Mouse (Mus musculus): ENCODE results near the gene Triobp.

The Triobp gene

DNA sequence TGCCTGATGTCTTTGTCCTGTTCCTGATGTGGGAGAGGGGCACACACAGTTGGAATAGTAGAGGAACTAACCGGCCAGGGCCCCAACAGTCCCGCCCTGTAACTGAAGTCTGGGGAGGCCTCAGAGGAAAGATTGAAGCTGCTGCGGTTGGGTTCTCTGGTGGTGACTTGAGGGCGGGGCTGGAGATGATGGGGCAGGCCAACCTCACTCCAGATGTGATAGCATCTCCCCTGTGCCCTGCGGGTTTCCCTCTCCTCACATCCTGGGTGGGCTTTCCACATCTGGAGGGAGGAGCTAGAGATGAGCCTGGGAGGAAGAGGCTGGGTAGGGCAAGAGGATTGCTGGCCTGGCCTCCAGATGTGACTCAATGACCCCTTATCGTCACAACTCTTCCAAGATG is 23.9 kb upstream of the Triobp start:
- CTCF ChIA-PET: no interaction called here

DNA sequence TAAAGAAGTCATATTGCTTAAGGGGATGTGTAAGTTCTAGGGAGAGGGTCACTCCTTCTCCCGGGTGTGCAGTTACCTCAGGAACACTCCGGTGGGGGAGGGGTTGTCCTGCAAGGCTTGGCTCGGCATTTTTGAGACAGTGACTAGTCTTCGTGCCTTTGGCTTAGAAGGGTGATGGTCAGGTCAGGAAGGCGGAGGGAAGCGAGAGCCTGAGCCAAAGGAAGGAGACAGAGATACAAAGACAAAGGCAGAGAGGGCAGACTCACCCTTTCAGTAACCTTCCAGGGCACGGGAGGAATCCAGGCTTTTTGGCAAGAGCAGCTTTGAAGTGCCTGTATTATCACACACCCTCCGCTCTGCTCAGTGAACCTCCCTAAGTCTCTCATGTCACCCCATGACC is 22.4 kb upstream of the Triobp start:
- CTCF ChIA-PET: interaction anchor here (0.9 kb wide), 1 partner anchor 9 kb away, joined by 4 read pairs; no protein-coding TSS in a partner anchor

DNA sequence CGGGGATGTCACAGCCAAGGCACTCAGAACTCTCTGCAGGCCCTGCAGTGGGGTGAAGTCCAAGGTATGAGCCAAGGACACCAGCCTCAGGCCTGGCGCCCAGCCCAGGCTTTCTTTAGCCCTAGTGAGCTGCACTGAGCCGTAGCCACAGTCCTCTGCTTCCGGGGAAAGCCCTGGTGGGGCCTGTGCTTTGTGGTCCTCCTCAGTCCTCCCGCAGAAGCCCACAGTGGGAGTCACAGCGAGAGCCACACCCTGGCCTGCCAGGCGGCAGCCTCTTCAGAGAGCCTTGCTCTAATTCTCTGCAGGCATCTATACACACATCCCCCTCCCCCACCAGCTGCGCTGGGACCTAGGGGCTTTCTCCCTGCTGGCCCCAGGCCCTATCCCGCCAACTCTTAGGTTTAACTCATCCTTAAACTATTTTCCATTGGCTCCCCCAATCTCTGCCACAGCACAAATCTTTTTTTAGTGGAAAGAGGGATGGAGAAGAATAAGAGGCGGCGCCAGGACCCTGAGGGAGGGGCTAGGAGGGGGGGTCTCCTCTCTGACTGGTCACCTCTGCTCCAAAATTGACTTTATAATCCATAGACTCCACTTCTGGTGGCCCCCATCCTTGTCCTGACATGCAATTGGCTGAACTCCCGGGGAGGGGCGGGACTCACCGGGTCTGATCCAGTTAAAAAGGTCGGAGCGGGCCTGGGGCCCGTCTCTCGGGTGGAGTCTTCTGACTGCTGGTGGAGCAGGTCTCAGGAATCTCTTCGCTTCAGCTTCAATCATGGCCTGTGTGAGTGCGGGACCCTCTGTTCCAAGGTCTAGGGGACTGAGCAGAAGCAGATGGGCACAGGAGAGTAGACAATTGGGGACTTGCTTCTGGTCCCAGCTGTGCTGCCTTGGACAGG is 21.3 kb upstream of the Triobp start, which contains the start of gene Lgals1:
TSS of gene Lgals1 (plus strand) at position 705 of the 899 bp plus-strand sequence.
- CTCF ChIA-PET: no interaction called here

DNA sequence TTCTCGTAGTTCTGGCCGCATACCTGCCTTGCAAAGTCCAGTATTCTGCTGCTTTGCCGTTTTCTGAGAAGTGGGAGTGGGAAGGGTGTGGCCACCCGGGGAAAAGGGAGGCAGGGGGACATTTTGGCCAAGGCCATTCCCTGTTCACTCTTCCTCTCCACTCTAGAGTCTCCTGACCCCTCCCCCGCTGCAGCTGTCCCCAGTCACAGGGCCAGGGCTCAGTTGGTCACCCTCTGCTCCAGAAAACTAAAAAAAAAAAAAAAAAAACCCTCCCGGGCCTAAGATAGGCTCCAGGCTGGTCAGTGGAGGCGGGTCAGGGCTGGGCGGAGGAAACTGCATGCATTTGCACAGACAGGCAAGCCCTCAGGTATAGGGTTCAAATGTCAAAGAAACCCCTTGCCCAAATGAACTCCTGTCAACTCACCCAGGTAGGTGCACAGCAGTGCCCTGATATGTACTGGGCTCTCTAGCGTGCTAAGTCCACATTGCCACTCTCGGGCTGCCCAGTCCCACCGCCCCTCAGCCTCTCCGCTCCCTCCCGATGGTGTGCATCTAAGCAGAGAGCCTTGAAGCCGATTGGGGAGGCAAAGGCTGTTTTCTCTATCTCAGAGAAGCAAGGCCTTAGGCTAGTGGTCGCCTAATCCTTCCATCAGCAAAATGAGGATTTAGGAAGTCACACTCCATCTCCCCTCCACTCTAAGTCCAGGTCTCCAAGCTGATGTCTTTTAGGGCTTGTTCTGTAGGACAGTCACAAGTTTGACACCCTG is 20.3 kb upstream of the Triobp start:
- CTCF ChIA-PET: interaction anchor here (0.6 to 1.2 kb wide), 3 partner anchors 24 to 42 kb away, joined by 3 to 4 read pairs (median 3); no protein-coding TSS in a partner anchor

DNA sequence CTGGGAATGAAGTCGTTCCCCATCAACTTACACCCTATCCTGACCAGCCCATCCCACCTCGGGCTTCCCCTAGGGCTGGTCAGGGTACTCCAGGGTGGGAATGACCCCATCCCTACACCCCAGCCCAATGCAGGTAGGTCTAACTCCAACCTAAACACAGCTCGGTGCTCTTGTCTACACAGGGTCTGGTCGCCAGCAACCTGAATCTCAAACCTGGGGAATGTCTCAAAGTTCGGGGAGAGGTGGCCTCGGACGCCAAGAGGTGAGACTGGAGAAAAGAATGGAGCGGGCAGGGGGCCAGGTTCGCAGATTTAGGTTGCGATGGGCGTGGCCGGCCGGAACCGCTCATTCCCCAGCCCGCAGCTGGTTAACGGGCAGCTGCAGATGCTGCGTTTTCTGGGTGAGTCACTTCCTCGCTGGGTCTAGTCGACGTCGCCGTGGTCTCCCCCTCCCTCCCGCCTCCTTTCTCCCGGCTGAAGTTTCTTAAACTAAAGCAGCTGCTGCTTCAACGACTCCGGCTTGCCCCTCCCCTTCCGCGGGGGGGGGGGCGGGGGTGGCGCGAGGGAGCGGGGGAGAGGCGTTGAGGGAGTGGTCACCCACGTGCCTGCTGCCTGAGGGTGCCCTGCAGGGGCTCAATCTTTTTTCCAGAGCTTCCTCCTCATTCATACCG is 19.6 kb upstream of the Triobp start:
- CTCF ChIA-PET: interaction anchor here (0.6 to 1.2 kb wide), 4 partner anchors 17 to 42 kb away, joined by 3 to 11 read pairs (median 4); no protein-coding TSS in a partner anchor

DNA sequence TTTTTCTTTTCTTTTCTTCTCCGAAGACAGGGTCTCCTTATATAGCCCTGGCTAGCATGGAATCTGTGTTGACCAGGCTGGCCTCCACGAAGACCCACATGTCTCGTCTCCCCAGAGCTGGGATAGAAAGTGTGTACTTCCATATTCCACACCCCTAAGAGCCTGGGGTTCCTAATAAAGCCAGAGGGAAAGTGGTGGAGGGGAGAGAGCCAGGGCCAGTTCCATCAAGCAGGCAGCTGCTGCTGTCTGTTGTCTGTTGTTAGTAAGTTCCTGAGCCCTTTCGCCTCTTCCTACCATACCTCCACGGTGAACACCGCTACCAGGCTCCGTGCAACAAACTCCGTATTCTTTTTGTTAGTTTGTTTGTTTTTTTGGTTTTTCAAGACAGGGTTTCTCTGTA is 19.0 kb upstream of the Triobp start:
- CTCF ChIA-PET: interaction anchor here (0.8 to 1.0 kb wide), 2 partner anchors 17 to 43 kb away, joined by 3 to 11 read pairs; no protein-coding TSS in a partner anchor

DNA sequence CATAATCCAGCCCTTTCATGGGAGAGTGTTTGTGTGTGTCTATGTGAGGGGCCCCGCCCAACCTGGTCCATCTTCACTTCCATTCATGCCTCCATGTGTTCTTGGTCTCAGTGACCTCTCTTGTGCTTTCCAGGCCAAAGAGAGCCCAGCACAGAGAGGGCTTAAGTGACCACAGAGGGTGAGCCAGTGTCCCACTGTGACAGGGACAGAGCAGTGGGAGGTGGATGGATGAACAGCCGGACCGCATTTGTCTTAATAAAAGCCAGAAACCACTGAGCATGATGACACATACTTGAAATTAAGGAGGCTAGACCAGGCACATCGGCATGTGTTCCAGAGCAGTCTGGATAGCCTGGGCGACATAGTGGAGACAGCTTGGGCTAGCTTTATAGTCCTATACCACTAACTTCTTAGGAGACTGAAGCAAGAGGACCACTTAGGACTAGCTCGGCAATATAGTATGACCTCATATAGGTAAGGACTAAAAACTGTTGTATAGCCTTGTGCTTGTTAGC is 17.3 kb upstream of the Triobp start:
- CTCF ChIA-PET: interaction anchor here (2.0 kb wide), 1 partner anchor 14 kb away, joined by 13 read pairs; no protein-coding TSS in a partner anchor

DNA sequence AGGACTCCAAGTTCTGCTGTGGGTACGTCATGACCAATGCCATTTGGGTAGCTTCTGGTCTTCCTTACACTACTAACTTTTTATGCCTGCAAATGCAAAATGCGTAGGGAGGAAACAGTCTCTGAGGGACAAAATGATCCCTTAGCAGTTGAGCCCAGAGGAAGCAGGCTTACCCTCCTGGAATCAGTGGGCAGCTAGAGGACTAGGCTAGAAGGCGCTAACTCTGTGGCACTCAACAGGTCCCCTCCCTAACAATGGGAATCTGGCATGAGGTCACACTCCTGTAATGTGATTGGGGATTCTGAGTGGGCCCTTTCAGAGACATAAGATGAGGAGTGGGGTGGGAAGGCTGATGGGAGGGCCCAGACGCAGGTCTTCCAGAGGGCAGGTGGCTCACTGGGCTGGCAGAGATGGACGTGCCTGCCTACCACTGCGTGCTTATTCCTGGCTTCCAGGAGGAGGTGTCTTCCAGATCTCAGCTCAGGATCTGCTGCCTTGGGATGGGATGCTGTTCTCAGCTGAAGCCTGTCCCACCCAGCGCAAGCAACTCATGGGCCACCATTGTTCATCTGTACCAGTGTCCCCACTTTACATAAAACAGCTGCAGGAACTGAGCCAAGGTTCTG is 16.6 kb upstream of the Triobp start:
- CTCF ChIA-PET: interaction anchor here (2.0 kb wide), 1 partner anchor 15 kb away, joined by 13 read pairs; no protein-coding TSS in a partner anchor

DNA sequence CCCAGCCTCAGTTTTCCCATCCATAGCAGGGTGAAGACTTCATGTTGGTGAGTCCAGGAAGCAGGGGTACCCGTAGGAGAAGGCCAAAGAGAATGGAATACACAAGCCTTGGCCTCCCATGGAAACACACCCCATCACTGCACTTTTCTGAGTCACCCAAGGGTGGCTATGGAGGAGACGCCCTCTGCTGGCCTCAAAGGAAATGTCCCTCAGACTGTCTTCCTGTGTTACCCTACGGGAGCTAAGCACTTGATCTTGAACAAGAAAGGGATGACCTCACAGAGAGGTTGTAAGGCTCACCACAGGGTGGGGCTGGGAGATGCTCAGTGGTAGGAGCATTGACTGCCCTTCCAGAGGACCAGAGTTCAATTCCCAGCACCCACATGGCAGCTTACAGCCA is 15.9 kb upstream of the Triobp start:
- CTCF ChIA-PET: interaction anchor here (0.9 to 2.0 kb wide), 2 partner anchors 15 to 54 kb away, joined by 3 to 13 read pairs; no protein-coding TSS in a partner anchor

DNA sequence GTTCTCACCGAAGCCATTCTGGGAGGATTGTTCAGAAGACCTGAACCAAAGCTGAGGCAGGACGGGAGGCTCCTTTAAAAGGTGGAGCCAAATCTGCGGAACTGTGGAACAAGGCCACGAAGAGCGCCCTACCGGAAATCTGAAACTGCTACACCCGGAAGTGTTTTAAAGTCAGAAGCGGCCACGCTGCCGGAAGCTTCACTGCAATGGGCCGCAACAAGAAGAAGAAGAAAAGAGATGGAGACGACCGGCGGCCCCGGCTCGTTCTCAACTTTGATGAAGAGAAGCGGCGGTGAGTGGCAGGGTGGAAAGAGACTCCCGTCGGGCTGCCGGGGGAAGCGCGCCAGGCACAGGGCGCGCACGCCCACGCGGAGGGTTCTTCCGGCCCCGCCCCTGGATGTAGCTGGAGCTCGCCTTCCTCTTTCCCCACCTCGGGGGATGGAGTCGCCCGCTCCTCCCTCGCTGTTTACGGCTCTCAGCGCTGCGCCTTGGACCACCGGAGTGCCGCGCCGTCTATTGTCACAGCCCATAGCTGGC is 12.7 kb upstream of the Triobp start, which contains the start of gene Nol12:
TSS of gene Nol12 (plus strand) at position 150 of the 537 bp plus-strand sequence.
- CTCF ChIA-PET: interaction anchor here (0.7 to 1.0 kb wide), 2 partner anchors 18 to 51 kb away, joined by 3 read pairs; no protein-coding TSS in a partner anchor

DNA sequence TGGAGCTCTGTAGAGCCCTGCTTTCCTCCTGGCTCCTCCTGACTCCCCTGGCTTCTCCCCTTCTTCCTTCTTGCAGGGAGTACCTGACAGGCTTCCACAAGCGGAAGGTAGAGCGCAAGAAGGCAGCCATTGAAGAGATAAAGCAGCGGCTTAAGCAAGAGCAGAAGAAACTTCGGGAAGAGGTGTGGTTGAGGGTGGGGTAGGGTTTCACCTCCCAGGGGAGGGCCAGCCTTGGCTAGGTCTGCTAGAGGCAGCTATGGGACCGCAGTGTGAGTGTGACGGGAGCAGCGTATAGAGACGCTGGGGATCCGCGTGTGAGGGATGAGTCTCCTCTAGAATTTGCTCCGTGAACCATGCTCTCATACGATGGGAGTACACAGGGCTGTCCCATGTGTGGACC is 11.1 kb upstream of the Triobp start:
- CTCF ChIA-PET: interaction anchor here (0.5 kb wide), 1 partner anchor 95 kb away, joined by 4 read pairs; no protein-coding TSS in a partner anchor

DNA sequence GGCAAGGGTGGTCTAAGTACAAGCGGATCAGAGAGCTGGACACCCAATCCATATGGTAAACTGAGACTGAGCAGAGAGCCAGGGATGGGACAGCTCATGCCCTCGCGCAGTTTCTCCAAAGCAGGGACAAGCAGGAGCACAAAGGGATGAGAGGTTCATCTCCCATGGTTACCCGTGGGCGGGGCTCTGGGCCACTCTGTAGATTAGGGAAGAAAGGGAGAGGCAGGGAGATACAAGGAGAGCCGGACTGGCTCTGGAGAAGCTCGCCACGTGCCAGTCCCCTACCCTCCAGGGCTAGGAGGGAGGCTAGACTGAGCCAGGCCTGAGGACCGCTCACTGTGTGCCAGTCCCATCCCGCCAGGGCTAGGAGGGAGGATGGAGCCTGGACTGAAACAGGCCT is 10.2 kb upstream of the Triobp start:
- CTCF ChIA-PET: no interaction called here

DNA sequence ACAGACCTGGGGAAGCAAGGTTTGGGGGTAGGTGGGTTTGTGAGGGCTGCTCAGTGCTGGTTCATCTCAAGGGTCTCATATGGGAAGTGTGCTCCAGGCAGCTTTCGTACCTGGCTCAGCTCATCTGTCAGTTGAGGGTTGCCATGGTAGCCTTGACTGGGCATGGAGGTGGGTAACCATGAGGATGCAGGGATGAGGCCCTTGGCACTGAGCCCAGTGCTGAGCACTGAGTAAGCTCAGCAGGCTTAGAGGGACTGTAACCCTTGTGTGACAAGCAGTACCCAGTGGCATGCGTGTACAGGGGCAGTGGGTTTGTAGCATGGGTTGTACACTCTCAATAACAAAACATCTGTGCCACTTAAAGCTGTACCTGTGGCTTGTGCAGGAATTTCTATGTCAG is 9.6 kb upstream of the Triobp start:
- CTCF ChIA-PET: no interaction called here

DNA sequence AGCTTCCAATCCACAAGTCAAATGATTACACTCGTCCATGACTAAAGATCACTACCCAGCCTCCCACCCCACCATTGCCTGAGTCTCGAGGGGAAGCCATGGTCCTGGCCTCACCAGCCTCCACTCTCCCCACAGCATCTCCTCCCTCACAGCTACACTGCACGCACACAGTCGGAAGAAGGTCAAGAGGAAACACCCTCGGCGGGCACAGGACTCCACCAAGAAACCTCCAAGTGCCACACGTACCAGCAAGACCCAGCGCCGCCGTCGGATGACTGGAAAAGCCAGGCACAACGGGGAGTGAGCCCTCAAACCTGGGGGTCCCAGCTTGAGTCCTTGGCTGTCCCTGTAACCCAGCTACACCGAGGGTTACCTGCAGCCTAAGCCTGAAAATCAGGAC is 7.2 kb upstream of the Triobp start:
- CTCF ChIA-PET: interaction anchor here (1.3 kb wide), 1 partner anchor 24 kb away, joined by 3 read pairs; no protein-coding TSS in a partner anchor

DNA sequence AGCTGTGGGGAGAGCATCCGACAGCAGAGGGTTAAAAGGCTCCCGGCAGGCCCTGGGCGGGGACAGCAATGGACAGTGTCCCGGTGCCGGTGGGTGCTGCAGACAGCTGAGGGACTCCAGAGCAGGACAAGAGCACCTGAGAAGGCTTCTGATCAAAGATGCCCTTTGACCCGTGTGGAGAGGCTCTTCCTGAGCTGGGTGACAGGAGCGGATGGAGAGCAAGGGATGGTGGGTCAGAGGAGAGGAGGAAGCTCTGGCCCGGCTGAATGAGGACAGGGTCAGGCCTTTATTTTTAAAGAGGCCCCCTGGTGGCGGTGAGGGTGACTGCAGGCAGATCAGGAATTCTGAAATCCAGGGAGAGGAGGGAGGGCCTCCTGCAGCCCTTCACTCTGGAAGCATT is 4.9 kb upstream of the Triobp start:
- CTCF ChIA-PET: interaction anchor here (0.7 to 1.8 kb wide), 5 partner anchors 9 to 836 kb away, joined by 3 to 13 read pairs (median 3); partner anchors contain the start of gene Pdxp

DNA sequence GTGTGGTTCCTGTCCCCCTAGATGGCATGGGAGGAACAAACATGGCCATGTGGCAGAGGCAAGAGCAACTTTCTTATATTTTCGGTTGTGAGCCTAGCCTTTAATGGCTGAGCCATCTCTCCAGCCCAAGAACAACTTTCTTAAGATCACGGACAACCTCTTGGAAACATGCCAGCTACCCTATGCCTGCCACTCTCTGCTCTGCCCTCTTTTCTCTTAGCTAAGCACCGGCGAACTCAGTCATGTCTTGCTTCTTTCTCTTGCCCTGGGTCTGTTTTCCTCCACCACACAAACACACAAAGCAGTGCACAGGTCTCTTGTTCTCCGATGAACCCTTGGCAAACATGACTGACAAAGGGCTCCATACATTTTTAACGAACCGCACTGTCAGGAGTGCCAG is 1.3 kb upstream of the Triobp start:
- CTCF ChIA-PET: no interaction called here

DNA sequence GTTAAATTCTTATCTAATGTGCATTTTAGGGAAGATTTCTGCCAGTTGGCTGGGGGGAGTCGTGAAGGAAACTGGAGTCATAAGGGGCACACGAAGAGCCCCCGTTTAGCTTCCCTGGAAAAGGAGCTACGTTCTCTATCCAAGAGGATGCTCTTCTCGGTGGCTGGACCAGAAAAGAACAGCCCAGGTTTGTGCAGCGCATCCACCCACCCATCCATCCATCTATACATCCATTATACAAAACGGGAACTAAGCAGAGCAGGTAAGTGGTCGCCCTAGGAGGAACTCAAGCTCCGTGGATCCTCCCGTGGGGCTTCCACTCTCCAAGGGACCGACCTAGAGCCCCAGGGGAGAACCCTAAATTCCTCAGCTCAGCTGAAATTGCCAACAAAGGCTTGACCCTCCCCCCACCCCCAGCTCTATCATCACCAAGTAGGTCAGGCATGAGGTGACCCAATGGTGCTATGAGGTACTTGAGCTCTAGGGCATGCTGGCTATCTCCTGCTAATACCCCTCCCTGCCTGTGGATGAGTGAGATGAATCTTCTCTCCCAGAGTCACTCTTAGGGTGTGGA is 715 bp downstream of the Triobp start:
- CTCF ChIA-PET: interaction anchor here (0.6 to 0.9 kb wide), 2 partner anchors 10 to 31 kb away, joined by 3 to 5 read pairs; no protein-coding TSS in a partner anchor

DNA sequence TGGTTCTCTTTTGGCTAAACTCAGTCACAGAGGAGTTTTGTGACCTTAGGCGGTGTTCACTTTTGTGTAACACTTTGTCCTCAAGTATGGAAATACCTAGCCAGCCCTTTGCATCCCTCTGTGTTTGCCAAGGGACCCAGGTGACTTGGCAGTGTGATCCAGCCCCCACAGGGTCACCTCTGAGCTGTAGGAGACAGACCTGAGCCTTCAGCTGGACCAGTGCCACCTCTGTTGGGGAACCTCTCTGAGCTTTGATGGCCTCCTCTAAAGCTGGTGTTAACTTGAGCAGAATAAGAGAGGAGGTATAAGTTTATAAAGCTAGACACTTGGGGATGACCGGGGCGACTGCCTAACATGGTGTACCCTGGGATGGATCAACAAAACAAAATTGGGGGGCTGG is 1.4 kb downstream of the Triobp start:
- CTCF ChIA-PET: interaction anchor here (0.6 to 0.7 kb wide), 3 partner anchors 30 to 1574 kb away, joined by 3 to 5 read pairs (median 3); no protein-coding TSS in a partner anchor

DNA sequence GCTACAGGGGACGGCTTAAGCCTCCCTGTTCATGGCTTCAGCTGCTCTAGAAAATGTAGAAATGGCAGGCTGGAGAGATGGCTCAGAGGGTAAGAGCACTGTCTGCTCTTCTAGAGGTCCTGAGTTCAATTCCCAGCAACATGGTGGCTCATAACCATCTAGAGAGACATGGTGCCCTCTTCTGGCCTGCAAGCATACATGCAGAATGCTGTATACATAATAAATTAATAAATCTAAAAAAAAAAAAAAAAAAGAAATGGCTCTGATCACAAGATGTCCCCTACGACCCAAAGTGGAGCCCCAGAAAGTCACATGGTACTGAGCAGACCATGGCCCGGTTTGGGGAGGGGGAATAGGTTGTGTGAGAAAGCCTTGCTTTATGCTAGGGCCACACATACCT is 8.1 kb downstream of the Triobp start:
- CTCF ChIA-PET: no interaction called here

DNA sequence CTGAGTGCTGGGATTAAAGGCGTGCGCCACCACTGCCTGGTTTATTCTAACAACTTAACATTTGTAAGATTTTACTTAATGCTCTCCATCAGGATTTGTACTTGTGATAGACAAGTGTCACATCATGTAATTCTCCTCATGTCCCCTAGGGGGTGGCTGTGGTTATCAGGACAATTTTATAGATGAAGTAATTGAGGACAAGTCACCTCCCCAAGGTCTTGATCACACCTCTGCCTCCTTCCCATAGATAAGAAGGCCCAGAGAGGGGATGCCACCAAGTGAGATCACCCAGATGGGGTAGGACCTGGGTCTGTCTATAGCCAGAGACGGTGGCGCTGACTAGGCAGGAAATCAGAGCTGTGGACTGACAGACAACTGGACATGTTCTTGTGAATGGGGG is 8.8 kb downstream of the Triobp start:
- CTCF ChIA-PET: no interaction called here

Measured in spleen, embryonic (tissue).